Mouse (Mus musculus): ENCODE measurements around the gene Akap2. TPM values are rescaled to one million over a fixed set of nuclear protein-coding genes. Genes with fewer than 3 reads are reported as not detected.

The Akap2 gene
- polyA plus RNA-seq, 1 experiment from 2014 or later: 48.5 TPM

DNA sequence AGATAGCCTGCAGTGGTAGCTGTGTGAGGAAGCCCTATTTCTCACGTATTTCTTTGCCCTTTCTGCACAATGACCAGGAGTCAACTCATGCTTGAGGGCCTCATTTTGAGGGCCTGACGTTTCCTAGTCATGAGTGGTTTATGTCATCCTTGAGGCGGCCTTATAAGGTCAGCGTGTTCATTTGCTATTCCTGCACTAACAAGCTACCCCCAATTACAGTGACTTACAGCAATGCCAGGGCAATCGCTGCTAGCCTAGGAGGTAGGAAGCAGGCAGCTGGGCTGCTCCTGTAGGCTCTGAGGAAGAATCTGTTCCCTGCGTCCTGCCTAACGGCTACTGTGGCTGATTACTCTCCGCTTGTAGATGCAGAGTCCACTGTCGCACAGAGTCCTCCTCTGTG lies 119.6 kb downstream of the Akap2 start:
- ATAC-seq (replicated peaks; ENCODE audit: insufficient number of reproducible peaks, insufficient read depth, low FRiP score, low read depth): 0 out of 2 replicates have a peak, but pooled peaks have one; percentile 24
- H3K9me3 ChIP-seq (replicated peaks): no peaks in the 10 kb centered on the region
- WGBS: 37% methylated on average over 9 of the region's 9 CpGs
- no peak overlapping the region for H3K4me3 ChIP-seq
- H3K27me3 ChIP-seq: no peaks in the 10 kb centered on the region
- 0 out of 2 replicates have a peak overlapping the region, but pooled peaks have one; percentile 20 for H3K9ac ChIP-seq
- H3K36me3 ChIP-seq: no peaks in the 10 kb centered on the region
- no peak overlapping the region for H3K4me2 ChIP-seq
- peak overlapping the region; percentile 76 for H3K27ac ChIP-seq
- peaks cover 51% of the 10 kb centered on the region for H3K4me1 ChIP-seq (replicated peaks)

DNA sequence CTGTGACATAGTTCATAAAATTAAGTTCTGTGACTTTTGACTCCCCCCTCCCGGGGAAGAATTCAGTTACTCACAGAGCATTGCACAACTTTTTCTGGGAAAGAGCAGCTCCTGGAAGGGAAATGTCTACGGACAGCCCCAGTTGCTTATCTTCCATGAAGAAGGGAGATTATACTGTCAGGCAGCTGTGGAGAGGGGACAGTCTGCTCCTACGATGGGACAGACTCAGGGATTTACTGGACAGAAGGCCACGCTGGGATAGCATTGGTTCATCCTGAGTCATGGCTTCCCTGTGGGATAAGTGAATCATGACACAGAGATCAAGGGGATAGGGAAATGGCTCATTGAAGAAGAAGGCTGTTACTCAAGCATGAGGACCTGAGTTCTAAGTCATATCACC lies 121.9 kb downstream of the Akap2 start:
- ATAC-seq (replicated peaks; ENCODE audit: insufficient number of reproducible peaks, insufficient read depth, low FRiP score, low read depth): no peak
- no peaks in the 10 kb centered on the region for H3K36me3 ChIP-seq
- no peak overlapping the region for H3K9ac ChIP-seq
- no peaks in the 10 kb centered on the region for H3K9me3 ChIP-seq (replicated peaks)
- H3K4me3 ChIP-seq: no peak overlapping the region
- no peak overlapping the region for H3K4me2 ChIP-seq
- WGBS: 42% methylated on average over 4 of the region's 4 CpGs
- H3K27ac ChIP-seq: peak overlapping the region; percentile 51
- peaks cover 47% of the 10 kb centered on the region for H3K4me1 ChIP-seq (replicated peaks)
- H3K27me3 ChIP-seq: no peaks in the 10 kb centered on the region

GRCm38 (mm10) chr4:57841911-57842310 lies 124.5 kb downstream of the Akap2 start:
- Histone ChIP-seq H3K4me3 (no peak overlapping the region), H3K27ac (peak overlapping the region; percentile 57), H3K4me2 (no peak overlapping the region), H3K27me3 (no peaks in the 10 kb centered on the region), H3K9ac (no peak overlapping the region), H3K9me3 (replicated peaks) (no peaks in the 10 kb centered on the region), H3K4me1 (replicated peaks) (peaks cover 58% of the 10 kb centered on the region), H3K36me3 (no peaks in the 10 kb centered on the region)
- no peak for ATAC-seq (replicated peaks; ENCODE audit: insufficient number of reproducible peaks, insufficient read depth, low FRiP score, low read depth)
- 63% methylated on average over 1 of the region's 1 CpGs for WGBS

GRCm38 (mm10) chr4:57842472-57843305 lies 125.2 kb downstream of the Akap2 start:
- Histone ChIP-seq H3K9ac (no peak overlapping the region), H3K36me3 (no peaks in the 10 kb centered on the region), H3K4me2 (no peak overlapping the region), H3K27ac (peak overlapping the region; percentile 57), H3K9me3 (replicated peaks) (no peaks in the 10 kb centered on the region), H3K4me3 (no peak overlapping the region), H3K27me3 (no peaks in the 10 kb centered on the region), H3K4me1 (replicated peaks) (peaks cover 61% of the 10 kb centered on the region)
- no peak for ATAC-seq (replicated peaks; ENCODE audit: insufficient number of reproducible peaks, insufficient read depth, low FRiP score, low read depth)
- 38% methylated on average over 11 of the region's 11 CpGs for WGBS

DNA sequence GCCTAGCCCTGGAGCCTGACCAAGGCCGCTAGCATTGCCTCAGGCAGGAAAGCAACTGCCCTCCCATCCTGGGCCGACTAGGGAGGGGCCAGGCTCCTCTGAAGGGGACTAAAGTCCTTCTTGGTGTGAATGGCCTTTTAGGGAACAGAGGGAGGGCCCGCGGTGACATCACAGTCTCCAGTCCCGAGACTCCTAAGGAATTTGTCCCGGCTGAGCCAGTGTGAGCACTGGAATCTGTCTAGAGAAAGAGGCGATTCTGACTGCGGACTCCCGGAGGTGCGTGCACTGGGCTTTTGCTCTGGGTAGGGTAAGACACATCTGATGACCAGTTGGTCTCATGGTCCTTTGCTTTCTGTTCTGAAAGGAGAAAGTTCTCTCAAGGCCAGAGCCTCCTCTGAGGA lies 127.6 kb downstream of the Akap2 start:
- Histone ChIP-seq H3K9me3 (replicated peaks) (no peaks in the 10 kb centered on the region), H3K4me1 (replicated peaks) (peaks cover 71% of the 10 kb centered on the region), H3K27me3 (no peaks in the 10 kb centered on the region), H3K4me3 (peak overlapping the region; percentile 59), H3K27ac (peak overlapping the region; percentile 98), H3K9ac (peak overlapping the region; percentile 70), H3K4me2 (peak overlapping the region; percentile 63), H3K36me3 (peaks cover 6% of the 10 kb centered on the region)
- ATAC-seq (replicated peaks; ENCODE audit: insufficient number of reproducible peaks, insufficient read depth, low FRiP score, low read depth): peak; percentile 93
- 5% methylated on average over 10 of the region's 10 CpGs for WGBS

DNA sequence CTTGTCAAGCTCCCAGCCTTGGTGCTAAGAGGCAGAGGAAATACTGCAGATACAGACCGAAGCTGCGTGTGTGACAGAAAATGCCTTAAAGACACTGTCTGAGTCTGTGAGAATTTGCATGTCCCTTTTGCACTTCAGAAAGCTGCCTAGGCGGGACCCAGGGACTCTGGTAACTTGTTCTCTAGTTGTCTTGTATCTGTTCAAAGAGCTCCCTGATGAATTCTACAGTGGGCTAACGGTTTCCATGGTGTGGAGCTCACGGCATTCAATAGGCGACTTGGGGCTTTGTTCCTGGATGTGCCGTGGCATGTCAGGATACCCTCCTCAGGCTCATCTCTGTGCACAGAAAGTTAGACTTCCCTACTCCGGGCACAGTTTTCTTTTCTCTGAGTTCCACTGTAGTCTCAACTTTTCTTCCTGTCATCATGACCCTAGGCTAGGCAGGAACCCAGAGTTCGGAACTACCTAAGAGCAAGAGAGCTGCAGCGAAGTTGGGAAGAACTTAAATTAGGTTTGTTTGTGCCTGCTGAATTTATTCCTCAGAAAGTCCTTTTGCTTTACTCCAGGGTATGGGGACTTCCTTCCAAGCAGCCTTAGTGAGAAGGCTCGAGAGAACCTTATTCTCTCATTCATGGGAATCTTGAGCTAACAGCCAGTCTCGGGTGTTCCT lies 128.2 kb downstream of the Akap2 start:
- peaks cover 67% of the 10 kb centered on the region for H3K4me1 ChIP-seq (replicated peaks)
- ATAC-seq (replicated peaks; ENCODE audit: insufficient number of reproducible peaks, insufficient read depth, low FRiP score, low read depth): no peak

GRCm38 (mm10) chr4:57846381-57846990 lies 129.0 kb downstream of the Akap2 start:
- Histone ChIP-seq H3K27ac (peak overlapping the region; percentile 98), H3K9me3 (replicated peaks) (no peaks in the 10 kb centered on the region), H3K27me3 (no peaks in the 10 kb centered on the region), H3K4me2 (peak overlapping the region; percentile 63), H3K36me3 (peaks cover 13% of the 10 kb centered on the region), H3K4me1 (replicated peaks) (peaks cover 67% of the 10 kb centered on the region), H3K4me3 (peak overlapping the region; percentile 59), H3K9ac (peak overlapping the region; percentile 70)
- WGBS: 11% methylated on average over 11 of the region's 12 CpGs
- ATAC-seq (replicated peaks; ENCODE audit: insufficient number of reproducible peaks, insufficient read depth, low FRiP score, low read depth): no peak

More for the DNA sequence above, 128.2 kb downstream of the Akap2 start:
- WGBS: 13% methylated on average over 12 of the region's 12 CpGs
- Histone ChIP-seq H3K27ac (peak overlapping the region; percentile 98), H3K9me3 (replicated peaks) (no peaks in the 10 kb centered on the region), H3K36me3 (peaks cover 12% of the 10 kb centered on the region), H3K27me3 (no peaks in the 10 kb centered on the region), H3K4me2 (peak overlapping the region; percentile 63), H3K9ac (peak overlapping the region; percentile 70), H3K4me3 (peak overlapping the region; percentile 59)

- Histone ChIP-seq H3K4me2 (peak overlapping the region; percentile 63), H3K36me3 (peaks cover 13% of the 10 kb centered on the region)
These were observed 129.6 kb downstream of the Akap2 start for GRCm38 (mm10) chr4:57846991-57847422.

GRCm38 (mm10) chr4:57847676-57848075 lies 130.2 kb downstream of the Akap2 start:
- Histone ChIP-seq H3K27me3 (no peaks in the 10 kb centered on the region), H3K9ac (peak overlapping the region; percentile 70), H3K4me1 (replicated peaks) (peaks cover 71% of the 10 kb centered on the region), H3K4me2 (peak overlapping the region; percentile 63), H3K9me3 (replicated peaks) (no peaks in the 10 kb centered on the region), H3K36me3 (peaks cover 13% of the 10 kb centered on the region), H3K4me3 (peak overlapping the region; percentile 59), H3K27ac (peak overlapping the region; percentile 98)
- ATAC-seq (replicated peaks; ENCODE audit: insufficient number of reproducible peaks, insufficient read depth, low FRiP score, low read depth): no peak
- WGBS: 69% methylated on average over 3 of the region's 3 CpGs

More at GRCm38 (mm10) chr4:57846991-57847422, 129.6 kb downstream of the Akap2 start:
- peak; percentile 45 for ATAC-seq (replicated peaks; ENCODE audit: insufficient number of reproducible peaks, insufficient read depth, low FRiP score, low read depth)
- Histone ChIP-seq H3K9ac (peak overlapping the region; percentile 70), H3K9me3 (replicated peaks) (no peaks in the 10 kb centered on the region), H3K4me3 (peak overlapping the region; percentile 59), H3K27me3 (no peaks in the 10 kb centered on the region), H3K4me1 (replicated peaks) (peaks cover 70% of the 10 kb centered on the region), H3K27ac (peak overlapping the region; percentile 98)
- WGBS: 16% methylated on average over 8 of the region's 8 CpGs

DNA sequence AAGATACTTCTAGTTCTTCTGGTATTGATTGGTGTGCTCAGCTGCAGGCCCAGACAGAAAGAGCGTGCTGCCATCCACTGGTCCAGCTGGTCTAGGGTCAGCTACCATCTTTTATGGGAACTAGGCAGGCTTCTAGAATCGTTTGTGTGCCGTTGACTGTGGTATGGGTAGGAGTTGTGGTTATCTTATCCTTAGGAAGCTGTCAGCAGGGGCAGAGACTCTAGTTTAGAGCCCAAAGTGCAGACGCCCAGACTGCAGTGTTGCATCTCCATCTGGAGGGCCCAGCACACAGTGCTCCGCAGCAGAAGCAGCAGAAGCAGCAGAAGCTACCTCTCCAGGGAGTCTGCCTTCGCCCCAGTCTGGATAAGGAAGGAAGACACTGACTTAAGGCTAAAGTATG lies 132.0 kb downstream of the Akap2 start:
- WGBS: 43% methylated on average over 6 of the region's 6 CpGs
- Histone ChIP-seq H3K9me3 (replicated peaks) (no peaks in the 10 kb centered on the region), H3K4me2 (no peak overlapping the region), H3K4me1 (replicated peaks) (peaks cover 66% of the 10 kb centered on the region), H3K27ac (0 out of 2 replicates have a peak overlapping the region, but pooled peaks have one; percentile 11), H3K9ac (no peak overlapping the region), H3K4me3 (no peak overlapping the region), H3K27me3 (no peaks in the 10 kb centered on the region), H3K36me3 (peaks cover 17% of the 10 kb centered on the region)
- no peak for ATAC-seq (replicated peaks; ENCODE audit: insufficient number of reproducible peaks, insufficient read depth, low FRiP score, low read depth)

DNA sequence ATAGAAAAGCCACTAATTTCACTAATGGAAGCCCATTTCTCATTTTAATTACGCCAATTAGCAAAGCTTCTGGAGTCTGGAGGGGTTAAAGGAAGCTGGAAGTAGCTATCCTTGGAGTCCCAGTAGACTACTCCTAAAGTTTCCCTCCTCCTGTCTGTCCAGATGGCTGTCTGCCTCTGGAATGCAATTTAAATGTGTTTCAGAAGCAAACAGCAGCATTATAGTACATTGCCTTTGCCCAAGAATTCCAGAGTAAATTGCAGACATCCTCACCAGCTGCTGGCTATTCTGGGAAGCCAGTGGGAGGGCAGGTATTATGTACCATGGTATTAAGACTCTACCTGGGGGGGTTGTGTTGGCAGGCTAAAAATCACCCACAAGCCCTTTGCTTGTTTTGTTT lies 134.3 kb downstream of the Akap2 start:
- ATAC-seq (replicated peaks; ENCODE audit: insufficient number of reproducible peaks, insufficient read depth, low FRiP score, low read depth): no peak

More for the DNA sequence above, 134.3 kb downstream of the Akap2 start:
- H3K9me3 ChIP-seq (replicated peaks): no peaks in the 10 kb centered on the region
- no peak overlapping the region for H3K4me3 ChIP-seq
- no peak overlapping the region for H3K27ac ChIP-seq
- H3K36me3 ChIP-seq: peaks cover 40% of the 10 kb centered on the region
- peaks cover 55% of the 10 kb centered on the region for H3K4me1 ChIP-seq (replicated peaks)
- no peak overlapping the region for H3K9ac ChIP-seq
- 88% methylated on average over 1 of the region's 1 CpGs for WGBS
- no peaks in the 10 kb centered on the region for H3K27me3 ChIP-seq
- no peak overlapping the region for H3K4me2 ChIP-seq
